Mouse (Mus musculus) heart, embryonic 16.5 days (tissue): Measurements from ENCODE around the gene Hist1h2bb. TPM values are rescaled to one million over a fixed set of nuclear protein-coding genes. Genes with fewer than 3 reads are reported as not detected.
"Not testable (repeated sequence)": the region's sequence is repeated elsewhere in the genome, so short reads cannot be mapped to it uniquely, and the experiment has no call there.

Experiments used
- ATAC-seq: fragments of 200-750 bp; cut with Nextera tagmentation; replicated peaks from 2 replicates; pipeline ENCODE4 v1.8.0; 2017; ENCODE audit warnings: moderate number of reproducible peaks; ENCODE audit not compliant: insufficient read depth, low FRiP score; ENCODE audit errors: extremely low read depth
- H3K27ac ChIP-seq: fragments of 300-500 bp; sonication (generic); 2 replicates; pipeline ENCODE4 v1.5.1; 2014; ENCODE audit warnings: mild to moderate bottlenecking, low read length, control low read depth, moderate library complexity
- H3K27me3 ChIP-seq: fragments of 300-500 bp; sonication (generic); 2 replicates; pipeline ENCODE4 v1.6.1; 2014; ENCODE audit warnings: low read length, mixed read lengths; ENCODE audit not compliant: control insufficient read depth, insufficient read depth
- H3K36me3 ChIP-seq: fragments of 300-500 bp; sonication (generic); 2 replicates; pipeline ENCODE4 v1.6.1; 2014; ENCODE audit not compliant: control insufficient read depth, insufficient read depth
- H3K4me1 ChIP-seq: fragments of 300-500 bp; sonication (generic); 2 replicates; pipeline ENCODE4 v1.6.1; 2014; ENCODE audit warnings: low read length, mixed read lengths; ENCODE audit not compliant: control insufficient read depth, insufficient read depth
- H3K4me2 ChIP-seq: fragments of 300-500 bp; sonication (generic); 2 replicates; pipeline ENCODE4 v1.6.1; 2014; ENCODE audit warnings: low read depth, mild to moderate bottlenecking, control low read depth, low read length
- H3K4me3 ChIP-seq: fragments of 300-500 bp; sonication (generic); 2 replicates; pipeline ENCODE4 v1.5.1; 2014; ENCODE audit warnings: mild to moderate bottlenecking, control low read depth, low read length
- H3K9ac ChIP-seq: fragments of 300-500 bp; sonication (generic); 2 replicates; pipeline ENCODE4 v1.6.1; 2014; ENCODE audit warnings: low read length, control low read depth
- H3K9me3 ChIP-seq: fragments of 300-500 bp; sonication (generic); replicated peaks from 2 replicates; pipeline ENCODE4 v1.6.1; 2016; ENCODE audit warnings: low read length; ENCODE audit not compliant: control insufficient read depth
- WGBS: fragments of 180-500 bp; shearing (Covaris S2); extraction: QIAGEN DNeasy Blood & Tissue Kit; methylation state at CpG from one replicate; pipeline ENCODE4 v1.1.7; 2014; 5-methylcytosine and 5-hydroxymethylcytosine counted together
- polyA plus RNA-seq: library from polyadenylated mRNA; unstranded; fragments of >200 nt; fragmentation: Nextera tagmentation; extraction: Ambion mirVana; gene quantifications from 2 replicates; pipeline ENCODE4 v1.2.1, GENCODE M21; 2015

Hist1h2bb gene
- polyA plus RNA-seq, 1 experiment from 2014 or later = 0.98 TPM

GRCm38 (mm10) chr13:23765172-23765513, 18.6 kb downstream of the Hist1h2bb start:
- WGBS = 64% methylated on average over 1 of the region's 1 CpGs
- no peaks in the 10 kb centered on the region for H3K9me3 ChIP-seq
- no peak overlapping the region for H3K27ac ChIP-seq
- H3K36me3 ChIP-seq = no peaks in the 10 kb centered on the region
- H3K4me3 ChIP-seq = no peak overlapping the region
- no peak overlapping the region for H3K9ac ChIP-seq
- no peak for ATAC-seq
- H3K4me2 ChIP-seq = no peak overlapping the region
- H3K27me3 ChIP-seq = no peaks in the 10 kb centered on the region
- peaks cover 18% of the 10 kb centered on the region for H3K4me1 ChIP-seq

- Histone ChIP-seq H3K9ac (no peak overlapping the region), H3K27me3 (no peaks in the 10 kb centered on the region), H3K4me1 (peaks cover 14% of the 10 kb centered on the region), H3K4me2 (no peak overlapping the region), H3K36me3 (no peaks in the 10 kb centered on the region), H3K9me3 (no peaks in the 10 kb centered on the region), H3K27ac (no peak overlapping the region), H3K4me3 (no peak overlapping the region)
- ATAC-seq = no peak
Observed at GRCm38 (mm10) chr13:23766772-23767171, 20.2 kb downstream of the Hist1h2bb start.

- Histone ChIP-seq H3K36me3 (no peaks in the 10 kb centered on the region), H3K4me3 (no peak overlapping the region), H3K9ac (no peak overlapping the region), H3K27me3 (no peaks in the 10 kb centered on the region), H3K4me2 (no peak overlapping the region), H3K27ac (no peak overlapping the region), H3K4me1 (peaks cover 17% of the 10 kb centered on the region), H3K9me3 (no peaks in the 10 kb centered on the region)
- 36% methylated on average over 5 of the region's 5 CpGs for WGBS
- no peak for ATAC-seq
Observed at GRCm38 (mm10) chr13:23768834-23769397, 22.4 kb downstream of the Hist1h2bb start.

GRCm38 (mm10) chr13:23769613-23770012, 23.1 kb downstream of the Hist1h2bb start, which contains the start of gene Trim38:
Gene Trim38, plus strand, starts transcription at chr13:23769913.
- not testable (repeated sequence) for H3K9ac ChIP-seq, H3K36me3 ChIP-seq, ATAC-seq, H3K27me3 ChIP-seq, H3K4me3 ChIP-seq, H3K27ac ChIP-seq, H3K9me3 ChIP-seq, H3K4me2 ChIP-seq
- 79% methylated on average over 2 of the region's 2 CpGs for WGBS
- H3K4me1 ChIP-seq = peaks cover 11% of the 10 kb centered on the region; the same call in 1 of the 2 replicates

- ATAC-seq = peak; percentile 89
- peak overlapping the region; percentile 46 for H3K9ac ChIP-seq
- peak overlapping the region; percentile 61 for H3K4me2 ChIP-seq
- peaks cover 11% of the 10 kb centered on the region; the same call in 1 of the 2 replicates for H3K4me1 ChIP-seq
- peak overlapping the region; percentile 36 for H3K4me3 ChIP-seq
- no peaks in the 10 kb centered on the region for H3K27me3 ChIP-seq
- H3K36me3 ChIP-seq = no peaks in the 10 kb centered on the region
- WGBS = 18% methylated on average over 21 of the region's 21 CpGs
- H3K27ac ChIP-seq = no peak overlapping the region
- H3K9me3 ChIP-seq = no peaks in the 10 kb centered on the region
Observed at GRCm38 (mm10) chr13:23772561-23773313, 26.2 kb downstream of the Hist1h2bb start.

GRCm38 (mm10) chr13:23778339-23778738, 31.8 kb downstream of the Hist1h2bb start:
- ATAC-seq = no peak
- H3K9ac ChIP-seq = no peak overlapping the region
- H3K4me1 ChIP-seq = no peaks in the 10 kb centered on the region
- H3K4me2 ChIP-seq = no peak overlapping the region
- 92% methylated on average over 7 of the region's 7 CpGs for WGBS
- H3K27me3 ChIP-seq = no peaks in the 10 kb centered on the region
- H3K4me3 ChIP-seq = no peak overlapping the region
- no peaks in the 10 kb centered on the region for H3K9me3 ChIP-seq
- no peaks in the 10 kb centered on the region for H3K36me3 ChIP-seq
- H3K27ac ChIP-seq = no peak overlapping the region

- ATAC-seq = no peak
- WGBS = 61% methylated on average over 4 of the region's 4 CpGs
Observed at GRCm38 (mm10) chr13:23779025-23779424, 32.5 kb downstream of the Hist1h2bb start.

GRCm38 (mm10) chr13:23792520-23792919, 46.0 kb downstream of the Hist1h2bb start:
- Histone ChIP-seq H3K27ac (no peak overlapping the region), H3K4me2 (no peak overlapping the region), H3K9ac (no peak overlapping the region), H3K4me3 (no peak overlapping the region), H3K9me3 (no peaks in the 10 kb centered on the region), H3K4me1 (no peaks in the 10 kb centered on the region), H3K36me3 (no peaks in the 10 kb centered on the region), H3K27me3 (no peaks in the 10 kb centered on the region)
- ATAC-seq = no peak
- 40% methylated on average over 2 of the region's 2 CpGs for WGBS

More at GRCm38 (mm10) chr13:23779025-23779424, 32.5 kb downstream of the Hist1h2bb start:
- Histone ChIP-seq H3K9ac (no peak overlapping the region), H3K27ac (no peak overlapping the region), H3K4me3 (no peak overlapping the region), H3K36me3 (no peaks in the 10 kb centered on the region), H3K4me2 (no peak overlapping the region), H3K4me1 (no peaks in the 10 kb centered on the region), H3K9me3 (no peaks in the 10 kb centered on the region), H3K27me3 (no peaks in the 10 kb centered on the region)
